Mouse (Mus musculus): ENCODE results near the gene Tjp3.

DNA sequence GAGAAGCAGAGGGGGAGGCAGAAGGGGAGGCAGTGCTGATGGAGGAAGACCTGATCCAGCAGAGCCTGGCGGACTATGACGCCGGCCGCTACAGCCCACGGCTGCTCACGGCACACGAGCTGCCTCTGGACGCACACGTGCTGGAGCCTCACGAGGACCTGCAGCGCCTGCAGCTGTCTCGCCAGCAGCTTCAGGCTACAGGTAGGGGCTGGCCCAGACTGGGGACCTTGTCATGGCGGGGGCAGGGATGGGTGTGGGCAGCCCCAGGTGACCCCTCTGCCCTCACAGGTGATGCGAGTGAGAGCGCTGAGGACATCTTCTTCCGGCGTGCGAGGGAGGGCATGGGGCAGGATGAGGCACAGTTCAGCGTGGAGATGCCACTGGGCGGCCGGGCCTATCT lies 33.8 kb upstream of the Tjp3 start:
- TF ChIP-seq GATA1 (IDR thresholded peaks at IDR 0.05; ENCODE audit: low read length) (no peak), TAL1 (IDR thresholded peaks at IDR 0.05; ENCODE audit: low read length) (no peak)

All from erythroblast, embryonic 14.5 days (primary cell).